Mouse (Mus musculus) midbrain, embryonic 12.5 days (tissue): ENCODE results near the gene Lmntd1. TPM values are rescaled to one million over a fixed set of nuclear protein-coding genes. Genes with fewer than 3 reads are reported as not detected.

ENCODE experiments used
- ATAC-seq: fragments of 200-750 bp; cut with Nextera tagmentation; 2 replicates; pipeline ENCODE4 v1.8.0; 2017; ENCODE audit warnings: low read depth, moderate TSS enrichment, moderate library complexity; ENCODE audit not compliant: low FRiP score
- H3K27ac ChIP-seq: fragments of 300-500 bp; sonication (generic); replicated peaks from 2 replicates; pipeline ENCODE4 v1.5.1; 2016; ENCODE audit warnings: mild to moderate bottlenecking
- H3K27me3 ChIP-seq: fragments of 300-500 bp; sonication (generic); 2 replicates; pipeline ENCODE4 v1.6.1; 2016; ENCODE audit warnings: mild to moderate bottlenecking
- H3K36me3 ChIP-seq: fragments of 300-500 bp; sonication (generic); 2 replicates; pipeline ENCODE4 v1.6.1; 2016
- H3K4me1 ChIP-seq: fragments of 300-500 bp; sonication (generic); 2 replicates; pipeline ENCODE4 v1.6.1; 2016
- H3K4me2 ChIP-seq: fragments of 300-500 bp; sonication (generic); replicated peaks from 2 replicates; pipeline ENCODE4 v1.6.1; 2016; ENCODE audit warnings: mild to moderate bottlenecking, moderate library complexity
- H3K4me3 ChIP-seq: fragments of 300-500 bp; sonication (generic); 2 replicates; pipeline ENCODE4 v1.5.1; 2016; ENCODE audit warnings: mild to moderate bottlenecking
- H3K9ac ChIP-seq: fragments of 300-500 bp; sonication (generic); replicated peaks from 2 replicates; pipeline ENCODE4 v1.6.1; 2016; ENCODE audit warnings: mild to moderate bottlenecking, moderate library complexity
- H3K9me3 ChIP-seq: fragments of 300-500 bp; sonication (generic); 2 replicates; pipeline ENCODE4 v1.6.1; 2016; ENCODE audit warnings: mild to moderate bottlenecking
- WGBS: fragments of 180-500 bp; shearing (Covaris S2); methylation state at CpG from one replicate; pipeline ENCODE4 v1.1.7; 2016; 5-methylcytosine and 5-hydroxymethylcytosine counted together
- polyA plus RNA-seq: library from polyadenylated mRNA; unstranded; fragments of >200 nt; fragmentation: Nextera tagmentation; extraction: Ambion mirVana; gene quantifications from 2 replicates; pipeline ENCODE4 v1.2.1, GENCODE M21; 2016

Lmntd1 gene
- polyA plus RNA-seq, 1 experiment from 2014 or later: 0.46 TPM

DNA sequence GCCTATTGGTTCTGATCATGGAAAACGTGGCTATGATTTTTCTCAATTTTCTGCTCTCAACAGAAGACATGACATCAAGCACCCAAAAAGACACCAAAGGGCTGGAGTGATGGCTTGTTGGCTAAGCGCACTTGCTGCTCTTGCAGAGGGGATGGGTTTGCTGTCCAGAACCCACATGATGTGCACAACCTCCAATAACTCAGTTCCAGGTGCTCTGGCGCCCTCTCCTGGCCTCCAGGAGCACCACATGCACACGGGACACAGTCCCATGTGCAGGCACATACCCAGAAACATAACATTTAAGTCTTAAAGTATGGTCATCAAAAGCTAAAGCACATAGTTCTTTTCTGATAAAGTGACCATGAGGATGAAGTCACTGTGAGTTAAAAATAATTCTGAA lies 193.7 kb downstream of the Lmntd1 start:
- Histone ChIP-seq H3K27me3 (no peaks in the 10 kb centered on the region), H3K4me3 (no peak overlapping the region), H3K27ac (no peak overlapping the region), H3K4me1 (no peaks in the 10 kb centered on the region), H3K4me2 (no peak overlapping the region), H3K9ac (no peak overlapping the region), H3K9me3 (no peaks in the 10 kb centered on the region), H3K36me3 (no peaks in the 10 kb centered on the region)
- 65% methylated on average over 4 of the region's 4 CpGs for WGBS
- no peak for ATAC-seq

DNA sequence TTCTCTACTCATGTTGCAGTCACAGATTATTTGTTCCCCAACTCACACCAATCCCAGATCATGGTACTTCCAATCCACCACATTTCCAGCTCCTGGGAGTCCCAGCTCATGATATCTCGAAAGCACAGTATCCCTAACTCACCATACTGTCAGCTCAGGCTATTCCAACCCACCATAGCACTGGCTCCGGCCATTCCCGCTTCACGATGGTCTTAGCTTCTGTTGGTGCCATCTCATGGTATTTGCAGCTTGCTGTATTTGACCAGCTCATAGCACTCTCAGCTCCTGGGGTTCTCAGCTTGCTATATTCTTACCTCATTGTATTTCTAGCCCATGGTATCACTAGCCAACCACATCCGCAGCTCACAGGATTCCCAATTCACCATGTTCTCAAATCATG lies 195.3 kb downstream of the Lmntd1 start:
- Histone ChIP-seq H3K4me2 (no peak overlapping the region), H3K27me3 (no peaks in the 10 kb centered on the region), H3K9ac (no peak overlapping the region), H3K4me1 (no peaks in the 10 kb centered on the region), H3K4me3 (no peak overlapping the region), H3K27ac (no peak overlapping the region), H3K36me3 (no peaks in the 10 kb centered on the region), H3K9me3 (no peaks in the 10 kb centered on the region)
- 90% methylated on average over 5 of the region's 5 CpGs for WGBS
- ATAC-seq: no peak

DNA sequence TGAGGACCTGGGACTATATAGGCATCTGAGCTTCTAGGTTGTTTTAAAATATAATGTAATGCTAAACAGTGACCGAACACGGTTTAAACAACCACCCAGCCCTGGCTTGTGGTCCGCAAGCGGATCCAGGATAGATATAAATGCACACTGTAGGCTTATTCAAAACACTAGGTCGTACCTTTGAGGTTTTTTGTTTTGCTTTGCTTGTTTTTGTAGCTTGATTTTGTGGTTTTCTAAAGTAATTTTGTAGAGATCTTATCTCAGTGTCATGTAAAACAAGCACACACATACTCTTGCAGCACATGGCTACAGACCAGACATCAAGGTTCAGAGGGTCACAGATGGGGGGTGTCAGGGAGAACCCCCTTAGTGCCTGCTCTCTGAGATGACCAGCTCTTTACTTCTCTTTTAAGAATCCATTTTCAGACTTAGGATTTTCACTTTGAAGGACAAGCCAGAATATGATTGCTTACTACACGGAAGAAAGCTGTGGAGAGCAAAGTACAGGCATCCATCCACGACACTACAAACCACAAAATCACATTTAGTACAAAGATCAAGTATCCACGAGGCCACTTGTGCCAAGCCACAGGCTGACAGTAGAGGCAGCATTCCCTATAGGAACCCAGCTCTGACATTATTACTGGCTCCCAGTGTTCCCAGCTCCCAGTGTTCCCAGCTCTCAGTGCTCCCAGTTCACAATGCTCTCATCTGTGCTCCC lies 196.2 kb downstream of the Lmntd1 start:
- ATAC-seq: no peak
- H3K27ac ChIP-seq: no peak overlapping the region
- no peak overlapping the region for H3K4me3 ChIP-seq
- 86% methylated on average over 8 of the region's 8 CpGs for WGBS
- no peaks in the 10 kb centered on the region for H3K9me3 ChIP-seq
- no peaks in the 10 kb centered on the region for H3K4me1 ChIP-seq
- no peak overlapping the region for H3K9ac ChIP-seq
- H3K27me3 ChIP-seq: no peaks in the 10 kb centered on the region
- H3K36me3 ChIP-seq: no peaks in the 10 kb centered on the region
- no peak overlapping the region for H3K4me2 ChIP-seq

DNA sequence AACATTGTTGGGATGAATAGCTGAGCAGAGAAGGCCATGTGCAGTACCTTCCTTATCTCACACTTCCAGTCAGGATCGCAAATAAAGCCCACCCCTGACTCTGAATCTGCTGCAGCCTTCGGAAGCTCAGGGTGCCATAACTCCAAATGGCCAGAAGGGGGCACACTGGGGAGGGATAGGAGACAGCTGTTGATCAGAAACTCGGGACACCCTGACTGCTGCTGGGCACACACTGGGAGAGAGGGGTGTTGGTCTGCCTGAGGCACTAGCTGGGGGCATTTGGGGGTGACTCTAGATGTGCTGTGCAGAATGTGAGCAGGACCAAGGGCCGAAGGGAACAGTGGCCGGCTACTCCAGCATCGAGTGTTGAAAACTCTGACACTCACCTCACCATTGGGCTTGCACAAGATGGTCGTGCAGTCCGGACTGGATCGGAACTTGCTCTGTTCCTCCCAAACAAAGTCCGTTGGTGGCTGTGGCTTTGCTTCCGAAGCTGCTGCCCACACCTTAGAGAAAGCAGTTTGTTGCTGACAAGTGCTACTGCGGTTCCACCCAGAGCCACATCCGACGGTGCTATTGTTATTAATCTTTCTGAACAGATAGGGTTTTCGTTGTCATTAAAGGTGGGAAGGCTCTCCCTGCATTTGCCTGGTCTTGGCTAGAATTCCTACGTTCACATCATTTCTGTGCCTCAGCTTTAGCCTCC lies 197.0 kb downstream of the Lmntd1 start:
- no peaks in the 10 kb centered on the region for H3K36me3 ChIP-seq

DNA sequence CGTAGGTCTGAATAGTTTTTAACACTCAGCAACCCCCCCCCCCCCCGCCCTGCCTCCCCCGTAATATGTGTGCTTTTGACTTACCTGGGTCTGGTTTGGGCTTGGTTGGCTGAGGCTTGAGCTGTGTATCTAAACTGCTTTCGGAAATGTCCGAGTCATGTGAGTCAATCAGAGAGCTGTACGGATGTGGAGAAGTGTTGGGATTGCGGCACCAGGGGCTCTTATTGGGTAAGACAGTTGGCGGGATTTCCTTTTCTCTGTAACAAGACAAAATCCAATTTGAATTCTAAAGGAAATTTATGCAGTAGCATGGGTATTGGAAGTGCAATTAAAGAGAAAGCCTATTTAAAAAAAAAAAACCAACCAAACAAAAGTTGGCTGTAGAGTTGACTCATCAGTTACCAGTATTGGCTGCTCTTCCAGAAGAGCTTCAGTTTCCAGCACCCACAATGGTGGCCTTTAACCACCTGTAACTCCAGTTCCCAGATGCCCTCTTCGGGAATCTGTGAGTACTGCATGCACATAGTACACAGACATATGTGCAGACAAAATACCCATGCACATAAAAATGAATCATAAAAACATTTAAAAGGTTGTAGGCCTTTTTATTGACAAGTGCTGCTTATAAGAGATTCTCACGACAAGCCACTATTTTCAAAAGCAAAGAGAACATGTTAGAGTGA lies 209.6 kb downstream of the Lmntd1 start:
- ATAC-seq: no peak
- H3K27ac ChIP-seq: no peak overlapping the region

More for the DNA sequence above, 197.0 kb downstream of the Lmntd1 start:
- Histone ChIP-seq H3K27ac (no peak overlapping the region), H3K9ac (no peak overlapping the region), H3K9me3 (no peaks in the 10 kb centered on the region), H3K4me1 (no peaks in the 10 kb centered on the region), H3K4me2 (no peak overlapping the region), H3K4me3 (no peak overlapping the region), H3K27me3 (no peaks in the 10 kb centered on the region)
- no peak for ATAC-seq
- WGBS: 75% methylated on average over 16 of the region's 16 CpGs

DNA sequence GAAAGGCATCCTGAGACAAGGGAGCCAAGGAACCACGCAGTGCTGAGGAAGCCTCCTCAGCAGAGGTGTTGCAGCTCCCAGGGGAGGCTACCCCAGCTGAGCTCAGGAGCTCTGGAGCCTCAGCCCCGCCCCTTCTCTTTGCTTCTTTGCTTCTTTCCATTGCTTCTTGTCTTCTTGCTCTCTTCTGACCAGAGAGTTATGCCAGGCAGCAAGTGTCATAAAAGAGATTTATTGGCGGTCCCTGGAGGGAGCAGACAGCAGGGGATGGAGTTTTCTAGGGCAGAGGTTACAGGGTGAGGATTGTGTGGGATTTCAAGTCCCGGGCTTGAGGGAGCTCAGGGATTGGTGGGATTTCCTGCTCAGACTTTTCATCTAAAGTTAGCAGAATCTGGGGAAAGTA lies 213.0 kb downstream of the Lmntd1 start:
- H3K27ac ChIP-seq: no peak overlapping the region
- no peak overlapping the region for H3K4me3 ChIP-seq
- no peaks in the 10 kb centered on the region for H3K27me3 ChIP-seq
- no peak overlapping the region for H3K9ac ChIP-seq
- no peaks in the 10 kb centered on the region for H3K9me3 ChIP-seq
- no peaks in the 10 kb centered on the region for H3K36me3 ChIP-seq
- 17% methylated on average over 4 of the region's 4 CpGs for WGBS
- no peaks in the 10 kb centered on the region for H3K4me1 ChIP-seq
- ATAC-seq: no peak
- H3K4me2 ChIP-seq: no peak overlapping the region

More for the DNA sequence above, 209.6 kb downstream of the Lmntd1 start:
- no peaks in the 10 kb centered on the region for H3K27me3 ChIP-seq
- no peaks in the 10 kb centered on the region for H3K4me1 ChIP-seq
- WGBS: 89% methylated on average over 10 of the region's 10 CpGs
- no peak overlapping the region for H3K4me2 ChIP-seq
- H3K9me3 ChIP-seq: no peaks in the 10 kb centered on the region
- H3K4me3 ChIP-seq: no peak overlapping the region
- no peaks in the 10 kb centered on the region for H3K36me3 ChIP-seq
- H3K9ac ChIP-seq: no peak overlapping the region

DNA sequence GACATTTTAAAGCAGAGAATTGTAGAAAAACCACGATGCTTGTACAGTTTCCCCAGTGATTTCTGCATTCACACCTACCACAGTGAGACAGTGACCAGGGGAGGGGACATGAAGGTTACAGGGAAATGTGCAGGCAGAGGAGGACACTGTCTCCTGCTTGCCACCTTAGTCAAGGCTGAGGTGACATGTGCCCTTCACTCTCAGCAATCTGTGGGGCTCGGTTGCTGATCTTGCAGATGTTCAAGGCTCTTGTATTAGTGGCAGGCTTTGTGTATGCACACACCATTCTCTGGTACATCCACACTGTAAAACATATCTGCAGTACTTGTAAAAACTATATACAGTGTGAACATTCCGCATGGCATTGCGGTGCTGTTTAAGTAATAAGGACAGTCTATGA lies 216.2 kb downstream of the Lmntd1 start:
- no peaks in the 10 kb centered on the region for H3K36me3 ChIP-seq
- H3K4me2 ChIP-seq: no peak overlapping the region
- no peaks in the 10 kb centered on the region for H3K9me3 ChIP-seq
- no peaks in the 10 kb centered on the region for H3K27me3 ChIP-seq
- no peak for ATAC-seq
- H3K27ac ChIP-seq: no peak overlapping the region
- H3K4me1 ChIP-seq: no peaks in the 10 kb centered on the region
- H3K9ac ChIP-seq: no peak overlapping the region
- 92% methylated on average over 4 of the region's 4 CpGs for WGBS
- no peak overlapping the region for H3K4me3 ChIP-seq

DNA sequence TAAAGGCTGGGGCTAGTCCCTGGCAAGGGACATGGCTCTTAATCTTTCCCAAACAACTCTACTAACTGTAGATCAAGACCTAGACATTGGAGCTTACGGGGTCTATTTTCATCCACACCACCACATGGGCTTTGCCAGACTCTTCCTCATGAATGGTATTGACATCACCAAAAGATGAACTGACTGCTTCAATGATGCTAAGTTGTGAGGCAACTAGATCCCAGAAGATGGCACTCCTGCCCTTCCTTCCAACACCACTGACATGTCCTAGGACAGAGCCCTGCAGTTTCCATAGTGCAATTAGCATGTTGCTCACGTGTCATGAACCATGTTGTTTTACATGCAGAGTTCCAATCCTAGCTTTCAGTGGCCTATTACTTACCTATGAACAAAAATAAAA lies 217.6 kb downstream of the Lmntd1 start:
- no peak overlapping the region for H3K27ac ChIP-seq
- no peaks in the 10 kb centered on the region for H3K9me3 ChIP-seq
- ATAC-seq: no peak
- no peak overlapping the region for H3K9ac ChIP-seq
- no peak overlapping the region for H3K4me2 ChIP-seq
- no peak overlapping the region for H3K4me3 ChIP-seq
- WGBS: 91% methylated on average over 2 of the region's 2 CpGs
- no peaks in the 10 kb centered on the region for H3K36me3 ChIP-seq
- no peaks in the 10 kb centered on the region for H3K4me1 ChIP-seq
- no peaks in the 10 kb centered on the region for H3K27me3 ChIP-seq

DNA sequence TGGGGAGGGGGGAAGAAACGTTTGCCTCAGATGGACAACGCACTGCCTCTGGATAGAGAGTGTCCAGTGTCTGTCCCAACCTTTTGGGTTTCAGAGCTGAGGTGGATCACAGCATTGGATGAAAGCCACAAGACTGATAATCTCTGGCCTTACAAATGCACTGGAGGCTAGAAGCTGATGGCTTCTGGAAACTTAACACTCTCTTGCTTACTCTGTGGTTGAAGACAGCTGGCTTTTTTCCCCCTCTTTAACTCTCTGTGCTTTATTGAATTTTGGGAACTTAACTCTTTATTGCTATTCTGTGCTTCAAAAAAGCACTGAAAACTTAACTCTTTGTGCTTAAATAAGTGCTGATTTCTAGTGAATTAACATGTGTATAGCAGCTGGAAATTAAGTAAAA lies 223.7 kb downstream of the Lmntd1 start:
- ATAC-seq: no peak
- WGBS: 51% methylated on average over 2 of the region's 2 CpGs
- Histone ChIP-seq H3K27me3 (no peaks in the 10 kb centered on the region), H3K4me1 (peaks cover 20% of the 10 kb centered on the region), H3K4me3 (no peak overlapping the region), H3K9me3 (no peaks in the 10 kb centered on the region), H3K4me2 (no peak overlapping the region), H3K27ac (no peak overlapping the region), H3K9ac (no peak overlapping the region), H3K36me3 (no peaks in the 10 kb centered on the region)

DNA sequence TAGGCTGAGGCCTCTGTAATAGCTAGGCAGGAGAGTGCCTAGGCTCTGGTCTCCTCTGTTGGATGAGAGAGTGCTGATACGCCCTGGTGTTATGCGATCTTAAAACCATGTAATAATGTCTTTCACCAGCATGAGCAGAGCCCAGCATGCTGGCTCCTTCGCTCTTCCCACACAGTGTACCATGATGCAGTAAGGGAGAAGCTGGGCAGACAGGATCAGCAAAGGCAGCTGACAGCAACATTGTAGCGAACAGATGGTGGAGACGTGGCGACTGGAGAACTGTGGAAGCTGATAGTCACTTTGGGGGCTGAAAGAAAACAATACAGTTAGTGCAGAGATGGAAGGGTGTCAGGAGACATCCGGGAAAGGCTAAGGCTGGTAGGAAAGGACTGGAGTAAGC lies 224.2 kb downstream of the Lmntd1 start:
- Histone ChIP-seq H3K27ac (no peak overlapping the region), H3K4me1 (peaks cover 20% of the 10 kb centered on the region), H3K9me3 (no peaks in the 10 kb centered on the region), H3K27me3 (no peaks in the 10 kb centered on the region), H3K4me2 (no peak overlapping the region), H3K36me3 (no peaks in the 10 kb centered on the region), H3K4me3 (no peak overlapping the region), H3K9ac (no peak overlapping the region)
- peak; percentile 44; the same call in 1 of the 2 replicates for ATAC-seq
- WGBS: 70% methylated on average over 7 of the region's 7 CpGs

DNA sequence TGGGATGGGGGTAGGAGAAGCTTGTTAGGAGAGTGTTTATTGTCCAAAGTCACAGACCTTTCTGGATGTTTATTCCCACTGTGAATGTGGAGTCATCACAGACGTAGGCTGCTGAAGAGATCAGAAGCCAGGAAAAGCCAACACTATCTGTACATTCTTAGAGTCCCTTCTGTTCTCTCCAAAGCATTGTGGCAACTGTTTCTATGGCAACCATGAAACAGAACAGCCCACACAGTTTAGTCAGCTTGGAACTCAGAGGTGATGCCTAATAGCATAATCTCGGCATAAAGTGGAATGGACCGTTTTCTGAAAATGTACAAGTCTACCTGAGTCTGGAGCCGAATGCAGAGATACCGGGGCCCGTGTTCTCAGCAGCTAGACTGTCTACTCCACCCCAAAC lies 226.7 kb downstream of the Lmntd1 start:
- no peak for ATAC-seq
- Histone ChIP-seq H3K36me3 (no peaks in the 10 kb centered on the region), H3K27ac (no peak overlapping the region), H3K9me3 (no peaks in the 10 kb centered on the region), H3K4me1 (peaks cover 20% of the 10 kb centered on the region), H3K4me2 (no peak overlapping the region), H3K4me3 (no peak overlapping the region), H3K9ac (no peak overlapping the region), H3K27me3 (no peaks in the 10 kb centered on the region)
- WGBS: 74% methylated on average over 6 of the region's 6 CpGs

DNA sequence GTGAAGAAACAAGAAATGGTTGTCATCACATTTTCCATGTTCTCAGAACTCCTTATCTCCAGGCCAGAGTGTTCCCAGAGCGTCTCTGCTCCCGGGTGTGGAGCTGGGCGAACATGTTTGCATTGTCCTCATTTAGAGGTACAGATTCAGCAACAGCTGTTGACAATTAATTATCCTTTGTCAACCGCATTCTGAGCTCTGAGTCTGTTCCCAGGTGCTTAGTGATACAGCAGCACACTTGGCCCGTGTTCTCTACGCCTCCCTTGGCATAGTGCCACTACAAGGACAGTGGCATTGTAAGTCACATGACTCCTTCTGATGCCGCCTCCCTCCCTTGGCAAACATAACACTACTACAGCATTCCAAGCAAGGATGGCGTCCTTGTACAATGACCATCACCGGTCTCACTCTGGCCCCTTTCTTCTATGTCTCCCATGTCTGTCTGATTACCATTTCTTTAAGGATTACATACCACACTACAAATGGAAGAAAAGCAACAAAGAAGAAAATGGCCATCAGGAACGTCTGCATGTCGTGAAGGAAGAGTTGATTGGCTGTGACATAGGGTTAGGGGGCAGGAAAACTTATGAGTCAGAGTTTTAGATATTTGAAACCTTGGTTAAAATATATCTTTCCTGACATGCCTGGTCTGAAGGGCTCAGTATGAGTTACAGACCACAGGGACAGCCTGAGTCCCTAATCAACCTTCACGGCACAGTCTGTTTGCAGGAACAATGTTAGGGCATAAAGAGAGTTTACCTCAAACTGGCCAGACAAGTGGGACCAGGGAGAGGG lies 231.3 kb downstream of the Lmntd1 start:
- H3K36me3 ChIP-seq: no peaks in the 10 kb centered on the region
- ATAC-seq: no peak
- no peaks in the 10 kb centered on the region for H3K9me3 ChIP-seq
- peaks cover 23% of the 10 kb centered on the region for H3K4me1 ChIP-seq
- 80% methylated on average over 12 of the region's 12 CpGs for WGBS
- H3K9ac ChIP-seq: no peak overlapping the region
- no peak overlapping the region for H3K4me2 ChIP-seq
- no peaks in the 10 kb centered on the region for H3K27me3 ChIP-seq
- no peak overlapping the region for H3K27ac ChIP-seq
- no peak overlapping the region for H3K4me3 ChIP-seq
